Mouse (Mus musculus) hindbrain, embryonic 14.5 days (tissue): ENCODE measurements around the gene Nek10. TPM values are rescaled to one million over a fixed set of nuclear protein-coding genes. Genes with fewer than 3 reads are reported as not detected.
A peak's percentile ranks its signal among the peaks of the same experiment; 100 is the strongest.

ENCODE experiments used
- ATAC-seq: fragments of 200-750 bp; cut with Nextera tagmentation; 2 replicates; pipeline ENCODE4 v1.8.0; 2017; ENCODE audit warnings: moderate number of reproducible peaks, mild to moderate bottlenecking, moderate TSS enrichment, moderate library complexity; ENCODE audit not compliant: low FRiP score
- DNase-seq: peaks from one replicate; pipeline ENCODE4 v3.0.0-alpha.2; 2015; ENCODE audit warnings: low spot score
- H3K27ac ChIP-seq: fragments of 300-500 bp; sonication (generic); 2 replicates; pipeline ENCODE4 v1.5.1; 2014; ENCODE audit warnings: mild to moderate bottlenecking, moderate library complexity
- H3K27me3 ChIP-seq: fragments of 300-500 bp; sonication (generic); 2 replicates; pipeline ENCODE4 v1.6.1; 2014; ENCODE audit warnings: mild to moderate bottlenecking, low read length, mixed read lengths; ENCODE audit not compliant: control insufficient read depth, insufficient read depth
- H3K36me3 ChIP-seq: fragments of 300-500 bp; sonication (generic); replicated peaks from 2 replicates; pipeline ENCODE4 v1.6.1; 2014; ENCODE audit not compliant: control insufficient read depth, insufficient read depth
- H3K4me1 ChIP-seq: fragments of 300-500 bp; sonication (generic); replicated peaks from 2 replicates; pipeline ENCODE4 v1.6.1; 2014; ENCODE audit warnings: antibody characterized with exemption, low read length, mixed read lengths; ENCODE audit not compliant: control insufficient read depth, insufficient read depth
- H3K4me2 ChIP-seq: fragments of 300-500 bp; sonication (generic); replicated peaks from 2 replicates; pipeline ENCODE4 v1.6.1; 2014; ENCODE audit warnings: mild to moderate bottlenecking, moderate library complexity
- H3K4me3 ChIP-seq: fragments of 300-500 bp; sonication (generic); replicated peaks from 2 replicates; pipeline ENCODE4 v1.5.1; 2014; ENCODE audit warnings: mild to moderate bottlenecking, low read length
- H3K9ac ChIP-seq: fragments of 300-500 bp; sonication (generic); 2 replicates; pipeline ENCODE4 v1.6.1; 2014
- H3K9me3 ChIP-seq: fragments of 300-500 bp; sonication (generic); 2 replicates; pipeline ENCODE4 v1.6.1; 2016; ENCODE audit warnings: low read length; ENCODE audit not compliant: control insufficient read depth
- WGBS: fragments of 180-500 bp; shearing (Covaris S2); extraction: QIAGEN DNeasy Blood & Tissue Kit; methylation state at CpG from one replicate; pipeline ENCODE4 v1.1.7; 2014; 5-methylcytosine and 5-hydroxymethylcytosine counted together
- polyA plus RNA-seq: library from polyadenylated mRNA; unstranded; fragments of >200 nt; fragmentation: Nextera tagmentation; extraction: Ambion mirVana; gene quantifications from 2 replicates; pipeline ENCODE4 v1.2.1, GENCODE M21; 2014

Gene Nek10
- polyA plus RNA-seq, 1 experiment from 2014 or later: 0.25 TPM

GRCm38 (mm10) chr14:14863690-14864356 is 60.6 kb downstream of the Nek10 start:
- H3K9me3 ChIP-seq: no peaks in the 10 kb centered on the region
- no peak overlapping the region for H3K4me3 ChIP-seq
- no peak overlapping the region for H3K27ac ChIP-seq
- H3K4me1 ChIP-seq: no peaks in the 10 kb centered on the region
- no peaks in the 10 kb centered on the region for H3K27me3 ChIP-seq
- no peak overlapping the region for H3K9ac ChIP-seq
- 26% methylated on average over 7 of the region's 7 CpGs for WGBS
- ATAC-seq (peak; percentile 84), DNase-seq (peak; percentile 95)
- 0 out of 2 replicates have a peak overlapping the region, but pooled peaks have one; percentile 13 for H3K4me2 ChIP-seq
- H3K36me3 ChIP-seq: no peaks in the 10 kb centered on the region

GRCm38 (mm10) chr14:14869239-14869638 is 66.0 kb downstream of the Nek10 start:
- no peak overlapping the region for H3K4me3 ChIP-seq

GRCm38 (mm10) chr14:14870059-14870458 is 66.8 kb downstream of the Nek10 start:
- ATAC-seq: 0 out of 2 replicates have a peak, but pooled peaks have one; percentile 40
- no peaks in the 10 kb centered on the region for H3K4me1 ChIP-seq

More at GRCm38 (mm10) chr14:14869239-14869638, 66.0 kb downstream of the Nek10 start:
- Histone ChIP-seq H3K27me3 (no peaks in the 10 kb centered on the region), H3K27ac (no peak overlapping the region), H3K4me2 (no peak overlapping the region), H3K9ac (no peak overlapping the region), H3K9me3 (no peaks in the 10 kb centered on the region), H3K4me1 (no peaks in the 10 kb centered on the region), H3K36me3 (no peaks in the 10 kb centered on the region)
- 87% methylated on average over 2 of the region's 2 CpGs for WGBS
- DNase-seq: no peak
- ATAC-seq: no peak

GRCm38 (mm10) chr14:14870463-14870862 is 67.2 kb downstream of the Nek10 start:
- H3K36me3 ChIP-seq: no peaks in the 10 kb centered on the region
- no peak overlapping the region for H3K27ac ChIP-seq
- H3K9me3 ChIP-seq: no peaks in the 10 kb centered on the region
- H3K4me3 ChIP-seq: no peak overlapping the region
- 77% methylated on average over 3 of the region's 3 CpGs for WGBS
- no peak overlapping the region for H3K4me2 ChIP-seq
- ATAC-seq (0 out of 2 replicates have a peak, but pooled peaks have one; percentile 8), DNase-seq (no peak)
- H3K27me3 ChIP-seq: no peaks in the 10 kb centered on the region
- H3K4me1 ChIP-seq: no peaks in the 10 kb centered on the region
- no peak overlapping the region for H3K9ac ChIP-seq

More at GRCm38 (mm10) chr14:14870059-14870458, 66.8 kb downstream of the Nek10 start:
- no peak overlapping the region for H3K4me2 ChIP-seq
- H3K27me3 ChIP-seq: no peaks in the 10 kb centered on the region
- DNase-seq: no peak
- H3K9me3 ChIP-seq: no peaks in the 10 kb centered on the region
- no peak overlapping the region for H3K27ac ChIP-seq
- H3K4me3 ChIP-seq: no peak overlapping the region
- 73% methylated on average over 2 of the region's 2 CpGs for WGBS
- no peak overlapping the region for H3K9ac ChIP-seq
- H3K36me3 ChIP-seq: no peaks in the 10 kb centered on the region

GRCm38 (mm10) chr14:14871121-14871520 is 67.9 kb downstream of the Nek10 start:
- Histone ChIP-seq H3K9ac (no peak overlapping the region), H3K4me2 (no peak overlapping the region), H3K4me3 (no peak overlapping the region), H3K36me3 (no peaks in the 10 kb centered on the region), H3K27me3 (no peaks in the 10 kb centered on the region), H3K9me3 (no peaks in the 10 kb centered on the region), H3K27ac (no peak overlapping the region), H3K4me1 (no peaks in the 10 kb centered on the region)
- no peak for ATAC-seq
- DNase-seq: no peak
- WGBS: 96% methylated on average over 1 of the region's 1 CpGs

- Histone ChIP-seq H3K36me3 (no peaks in the 10 kb centered on the region), H3K9me3 (no peaks in the 10 kb centered on the region), H3K9ac (no peak overlapping the region), H3K4me2 (no peak overlapping the region), H3K27ac (no peak overlapping the region), H3K4me1 (no peaks in the 10 kb centered on the region), H3K27me3 (no peaks in the 10 kb centered on the region), H3K4me3 (no peak overlapping the region)
- no peak for ATAC-seq
- 78% methylated on average over 4 of the region's 4 CpGs for WGBS
- DNase-seq: no peak
Measured at GRCm38 (mm10) chr14:14871700-14872099, 68.5 kb downstream of the Nek10 start.

GRCm38 (mm10) chr14:14893932-14894652 is 90.9 kb downstream of the Nek10 start:
- H3K4me2 ChIP-seq: no peak overlapping the region
- peak; percentile 47 for DNase-seq

GRCm38 (mm10) chr14:14894776-14895175 is 91.6 kb downstream of the Nek10 start:
- DNase-seq (no peak), ATAC-seq (no peak)
- Histone ChIP-seq H3K4me2 (no peak overlapping the region), H3K4me3 (no peak overlapping the region), H3K27me3 (no peaks in the 10 kb centered on the region), H3K27ac (no peak overlapping the region), H3K4me1 (no peaks in the 10 kb centered on the region), H3K9ac (no peak overlapping the region), H3K36me3 (no peaks in the 10 kb centered on the region), H3K9me3 (no peaks in the 10 kb centered on the region)

More at GRCm38 (mm10) chr14:14893932-14894652, 90.9 kb downstream of the Nek10 start:
- 23% methylated on average over 4 of the region's 4 CpGs for WGBS
- Histone ChIP-seq H3K9me3 (no peaks in the 10 kb centered on the region), H3K27me3 (no peaks in the 10 kb centered on the region), H3K4me3 (no peak overlapping the region), H3K9ac (no peak overlapping the region), H3K27ac (no peak overlapping the region), H3K36me3 (no peaks in the 10 kb centered on the region), H3K4me1 (no peaks in the 10 kb centered on the region)
- peak; percentile 70; the same call in 1 of the 2 replicates for ATAC-seq

- 93% methylated on average over 2 of the region's 2 CpGs for whole genome bisulfite sequencing
- Histone ChIP-seq H3K36me3 (no peaks in the 10 kb centered on the region), H3K4me3 (no peak overlapping the region), H3K9ac (no peak overlapping the region), H3K4me2 (no peak overlapping the region), H3K27me3 (no peaks in the 10 kb centered on the region), H3K4me1 (no peaks in the 10 kb centered on the region), H3K9me3 (no peaks in the 10 kb centered on the region), H3K27ac (no peak overlapping the region)
- ATAC-seq: no peak
- no peak for DNase-seq
Measured at GRCm38 (mm10) chr14:14895363-14895762, 92.1 kb downstream of the Nek10 start.
